Mouse (Mus musculus) lung, postnatal 14 days (tissue): ENCODE results near the gene Ntf3.

Experiments
- DNase-seq: peaks from one replicate; pipeline ENCODE4 v3.0.0; 2021

Ntf3 gene

DNA sequence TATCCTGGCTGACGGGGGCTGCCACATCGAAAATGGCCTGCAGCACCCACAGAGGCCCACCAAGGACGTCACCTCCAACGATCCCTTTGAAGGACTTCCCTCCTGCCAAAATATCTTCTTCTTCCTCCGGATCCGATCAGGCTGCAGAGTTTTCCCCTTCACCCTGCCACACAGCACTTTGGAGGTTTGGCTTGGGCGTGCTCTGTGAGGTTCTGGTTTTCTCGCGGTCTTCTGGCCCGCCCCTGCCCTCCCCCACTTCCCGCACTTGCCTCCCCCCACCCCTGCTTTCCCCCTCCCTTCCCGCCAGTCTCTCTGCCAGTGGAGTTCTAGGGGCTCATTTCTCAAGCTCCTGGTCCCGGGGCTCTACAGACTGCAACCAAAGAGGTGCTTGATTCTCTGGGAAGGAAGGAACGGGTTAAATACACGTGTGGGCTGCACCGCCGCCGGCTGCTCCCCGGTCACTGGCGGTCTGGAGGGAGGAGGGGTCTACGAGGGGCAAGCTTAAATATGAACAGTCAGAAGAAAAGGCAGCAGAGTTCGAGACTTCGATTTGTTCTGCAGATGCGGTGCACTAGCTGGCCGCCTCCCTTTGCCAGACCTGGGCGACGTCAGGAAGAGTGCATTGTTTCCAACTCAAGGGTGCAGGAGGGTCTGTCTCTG is at the start of gene Ntf3:
TSS of gene Ntf3 (minus strand) at position 363 of the 660 bp plus-strand sequence.
- no peak for DNase-seq

DNA sequence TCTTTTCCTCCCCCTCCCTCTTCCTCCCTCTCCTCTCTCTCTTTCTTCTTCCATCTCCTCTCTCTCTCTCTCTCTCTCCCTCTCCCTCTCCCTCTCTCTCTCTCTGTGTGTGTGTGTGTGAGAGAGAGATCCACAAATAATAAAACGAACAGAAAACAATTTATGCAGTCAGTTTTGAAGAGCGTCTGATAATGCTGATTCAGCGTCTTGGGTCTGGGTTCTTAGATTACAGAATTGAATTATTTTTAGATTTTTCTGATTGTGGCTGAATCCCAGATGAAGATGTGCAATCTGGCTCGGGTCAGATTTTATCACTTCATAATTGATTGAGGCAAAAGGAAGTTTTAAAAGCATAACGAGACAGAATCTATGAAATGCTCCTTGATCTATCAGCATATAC is 46.6 kb upstream of the Ntf3 start:
- no peak for DNase-seq

DNA sequence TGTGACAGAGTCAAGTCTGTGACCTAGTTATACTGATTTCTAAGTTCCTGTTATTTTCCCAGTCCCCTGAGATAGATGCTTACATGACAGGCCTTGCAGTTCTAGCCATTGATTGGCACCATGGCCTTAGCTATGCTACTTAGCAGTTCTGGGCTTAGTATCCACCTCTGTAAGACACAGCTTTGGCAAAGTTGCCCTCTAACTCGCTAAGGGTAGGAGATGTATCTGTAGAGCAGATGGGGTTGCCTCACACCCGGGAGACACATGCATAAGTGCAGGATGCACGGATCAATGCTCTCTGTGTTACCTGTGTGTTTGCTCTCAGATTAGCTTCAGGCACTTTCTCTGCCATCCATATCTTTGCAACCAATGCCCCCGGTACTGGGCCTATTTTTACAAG is 36.7 kb upstream of the Ntf3 start:
- no peak for DNase-seq

DNA sequence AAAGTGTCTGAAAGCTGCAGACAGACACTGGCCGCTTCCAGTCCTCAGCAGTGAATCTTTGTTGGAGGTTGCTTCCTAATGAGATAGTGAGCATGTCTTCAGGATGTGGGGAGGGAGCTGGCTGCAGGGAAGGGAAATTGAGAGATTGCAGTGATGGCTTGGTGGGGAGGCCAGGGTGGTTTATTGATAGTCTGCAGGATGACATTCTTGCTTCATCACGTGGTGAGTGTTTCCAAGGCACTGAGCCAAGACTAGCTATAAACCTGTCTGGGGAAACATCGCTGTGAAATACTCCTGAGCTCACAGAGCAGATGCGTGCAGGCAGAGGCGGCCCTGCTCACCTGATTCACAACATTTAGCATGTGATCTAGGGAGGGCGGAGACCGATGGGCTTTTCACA is 36.2 kb upstream of the Ntf3 start:
- no peak for DNase-seq

DNA sequence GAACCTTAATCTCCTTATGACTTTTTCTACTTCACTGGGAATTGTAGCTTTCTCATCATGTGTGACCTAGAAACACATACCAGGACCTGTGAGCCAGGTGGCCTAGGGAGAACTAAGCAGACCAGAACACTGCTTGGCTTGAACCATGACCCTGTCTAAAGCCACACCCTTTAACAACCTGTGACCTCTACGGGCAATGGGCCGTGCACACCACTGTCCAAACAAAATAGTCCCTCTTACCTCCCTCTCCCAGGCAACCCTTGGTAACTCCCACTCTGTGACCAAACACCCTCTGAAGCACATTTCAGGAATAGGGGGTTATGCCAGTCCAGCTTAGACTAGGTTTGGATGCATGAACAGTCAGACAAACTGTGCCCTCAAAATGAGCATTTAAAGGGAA is 35.0 kb upstream of the Ntf3 start:
- DNase-seq: no peak

DNA sequence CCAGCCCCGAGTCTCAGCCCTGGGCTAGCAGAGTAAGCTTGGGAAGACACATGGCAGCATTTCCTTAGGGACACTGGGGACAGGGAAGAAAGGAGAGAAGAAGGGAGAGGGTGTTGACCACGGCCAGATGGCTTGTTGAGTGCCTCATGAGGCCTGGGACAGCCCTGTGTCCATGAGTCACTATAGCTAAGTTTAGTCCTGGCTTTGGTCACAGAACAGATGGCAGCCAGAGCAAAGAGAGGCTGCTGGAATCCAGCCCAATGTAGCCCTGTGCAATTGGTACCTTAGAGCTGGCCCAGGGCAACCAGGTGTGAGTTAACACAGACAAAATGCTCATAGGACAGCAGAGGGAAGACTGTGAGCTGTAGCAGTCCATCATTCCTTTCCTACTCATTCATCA is 33.2 kb upstream of the Ntf3 start:
- DNase-seq: no peak

DNA sequence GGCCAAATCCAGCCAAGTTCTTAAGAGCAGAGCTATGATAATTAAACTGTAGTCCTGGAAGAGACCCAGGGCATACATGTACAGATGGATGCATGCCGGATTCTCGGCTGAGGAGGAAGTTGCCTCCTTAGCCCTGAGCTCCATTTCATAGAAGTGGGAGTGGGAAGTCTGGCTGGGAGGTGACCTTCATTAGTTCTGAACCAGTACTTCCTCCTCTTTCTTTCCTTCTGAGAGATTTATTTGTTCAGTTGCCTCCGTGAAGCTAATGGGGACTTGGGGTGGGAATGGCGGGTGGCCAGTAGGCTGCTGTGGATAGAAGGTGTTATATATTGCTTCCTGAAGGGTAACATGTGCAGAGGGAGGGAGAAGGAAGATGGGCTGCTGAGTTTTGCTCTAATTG is 28.1 kb upstream of the Ntf3 start:
- DNase-seq: no peak

DNA sequence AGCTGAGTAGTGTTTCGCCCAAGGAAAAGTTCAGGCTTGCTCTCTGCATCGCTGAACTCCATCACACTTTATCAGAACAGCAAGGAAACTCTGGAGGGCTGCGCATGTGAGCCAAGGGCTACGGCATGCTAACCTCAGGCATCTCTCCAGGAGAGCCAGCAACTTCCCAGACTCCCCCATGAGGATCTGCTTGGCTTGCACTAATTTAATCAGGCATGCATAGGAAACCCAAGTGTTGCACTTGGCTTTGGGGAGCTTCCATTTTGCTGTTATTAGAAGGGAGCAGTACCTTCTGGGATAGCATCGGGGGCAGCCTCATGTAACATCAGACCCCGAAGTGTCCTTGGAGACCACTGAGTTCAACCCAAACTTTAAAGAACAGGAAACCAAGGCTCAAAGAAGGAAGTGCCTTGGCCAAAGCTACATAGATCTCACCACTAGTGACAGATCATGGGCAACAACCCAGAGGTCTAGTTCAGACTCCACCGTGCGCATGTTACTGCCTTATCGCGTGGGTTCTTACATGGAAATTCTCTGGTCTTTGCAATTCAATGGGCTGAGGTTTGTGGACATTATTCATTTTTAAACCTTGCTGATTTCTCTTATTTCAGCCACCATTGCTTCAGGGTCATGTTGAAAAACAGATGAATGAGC is 23.6 kb upstream of the Ntf3 start:
- DNase-seq: no peak

DNA sequence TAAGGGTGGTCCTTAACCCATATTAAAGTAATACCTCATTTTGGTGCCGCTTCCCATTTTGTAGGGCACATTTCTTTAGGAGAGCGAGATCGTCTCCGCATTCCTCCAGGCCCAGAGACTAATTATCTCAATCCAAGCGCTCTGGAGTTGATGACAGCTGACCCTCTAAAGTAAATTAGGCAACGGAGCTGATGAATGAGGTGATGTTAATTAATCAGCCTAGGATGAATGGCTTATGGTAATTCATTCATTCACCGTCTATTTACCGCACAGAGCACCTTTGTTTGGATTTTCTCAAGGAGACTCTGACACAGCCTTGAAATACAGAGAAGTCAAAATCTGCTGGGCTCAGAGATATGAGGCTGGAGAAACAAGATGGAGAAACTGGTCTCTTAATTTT is 20.7 kb upstream of the Ntf3 start:
- DNase-seq: no peak

DNA sequence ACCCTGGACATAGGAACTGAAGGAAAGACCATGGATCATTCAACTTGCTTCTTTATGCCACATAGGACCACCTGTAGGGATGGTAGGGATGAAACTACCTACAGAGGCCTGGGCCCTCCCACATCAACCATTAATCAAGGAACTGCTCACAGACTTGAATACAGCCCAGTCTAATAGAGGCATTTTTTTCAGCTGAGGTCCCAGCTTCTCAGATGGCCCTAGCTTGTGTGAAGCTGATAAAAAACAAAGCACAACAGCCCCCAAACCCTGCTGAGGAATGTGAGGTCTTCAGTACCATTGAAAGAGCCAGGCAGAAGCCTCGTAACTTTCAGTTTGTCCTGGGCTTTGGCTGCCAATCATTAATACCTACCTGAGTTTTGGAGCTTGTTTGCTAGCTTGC is 19.4 kb upstream of the Ntf3 start:
- DNase-seq: no peak

DNA sequence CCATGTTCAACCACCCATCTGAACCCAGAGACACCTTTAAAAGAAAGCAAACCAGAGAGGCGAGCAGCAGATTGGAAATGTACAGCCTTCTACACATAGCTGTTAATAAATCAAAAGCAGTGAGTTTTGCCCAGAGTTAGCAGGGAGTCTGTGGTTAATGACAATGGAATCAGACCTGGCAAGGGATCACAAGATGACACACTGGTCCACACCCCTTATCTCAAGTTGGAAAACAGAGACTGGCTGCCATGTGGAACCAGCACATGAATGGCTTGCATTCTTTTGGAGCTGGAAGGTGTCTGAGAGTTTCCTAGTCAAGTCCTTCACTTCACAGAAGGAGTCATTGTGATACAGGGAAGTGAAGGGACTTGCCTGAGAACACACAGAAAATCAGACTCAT is 5.4 kb upstream of the Ntf3 start:
- DNase-seq: no peak

DNA sequence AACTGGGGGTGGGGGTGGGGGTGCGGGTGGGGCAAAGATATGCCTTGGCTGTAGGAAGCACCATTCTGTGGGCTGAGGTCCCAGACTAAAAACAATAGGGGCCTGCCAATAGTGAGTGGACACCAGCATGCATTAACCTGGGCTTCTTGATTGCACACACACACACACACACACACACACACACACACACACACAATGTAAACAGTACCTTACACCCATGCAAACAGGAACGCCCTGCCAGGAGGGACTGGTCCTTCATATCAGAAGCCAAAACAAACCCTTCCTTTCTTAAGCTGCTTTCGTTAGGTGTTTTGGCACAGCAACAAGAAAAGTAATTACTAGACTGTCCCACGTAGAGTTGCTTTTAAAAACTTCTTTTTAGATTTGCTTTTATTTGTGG is 4.1 kb upstream of the Ntf3 start:
- DNase-seq: no peak

DNA sequence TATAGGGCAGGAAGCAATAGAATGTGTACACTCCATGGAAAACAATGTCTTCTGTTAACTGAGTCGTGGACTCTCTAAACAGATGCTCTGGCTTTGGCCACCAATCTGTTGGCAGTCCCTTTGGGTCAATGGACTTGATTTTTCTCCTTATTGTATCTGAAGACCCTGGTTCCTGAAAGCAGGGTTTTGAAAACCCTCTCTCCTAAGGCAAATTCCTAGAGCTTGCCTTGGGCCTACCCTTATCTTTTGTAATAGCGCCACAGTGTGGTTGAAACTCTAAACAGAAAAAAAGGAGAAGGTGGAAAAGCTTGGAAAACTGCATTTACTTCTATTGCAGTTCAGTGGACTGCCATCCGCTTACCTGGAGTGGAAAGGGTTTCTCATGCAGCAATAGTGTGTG is 1.0 kb upstream of the Ntf3 start:
- DNase-seq: peak; percentile 60

DNA sequence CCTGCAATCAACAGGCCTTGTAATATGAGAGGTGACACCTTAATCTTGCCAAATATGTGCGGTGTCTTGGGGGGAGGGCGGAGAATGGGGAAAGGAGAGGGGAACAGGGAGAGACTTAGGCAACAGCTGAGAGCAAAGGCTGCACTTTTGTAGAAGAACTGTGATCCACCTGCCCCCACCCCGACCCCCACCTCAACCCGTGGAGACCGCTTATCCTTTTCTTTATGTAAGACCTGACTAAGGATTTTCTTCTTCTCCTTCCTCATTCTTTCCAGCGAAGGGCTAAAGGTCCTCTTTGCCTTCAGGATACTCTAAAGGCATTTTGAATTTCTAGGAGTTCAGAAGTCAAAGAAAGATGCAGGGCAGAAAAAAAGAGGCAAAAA is 489 bp upstream of the Ntf3 start:
- DNase-seq: no peak

DNA sequence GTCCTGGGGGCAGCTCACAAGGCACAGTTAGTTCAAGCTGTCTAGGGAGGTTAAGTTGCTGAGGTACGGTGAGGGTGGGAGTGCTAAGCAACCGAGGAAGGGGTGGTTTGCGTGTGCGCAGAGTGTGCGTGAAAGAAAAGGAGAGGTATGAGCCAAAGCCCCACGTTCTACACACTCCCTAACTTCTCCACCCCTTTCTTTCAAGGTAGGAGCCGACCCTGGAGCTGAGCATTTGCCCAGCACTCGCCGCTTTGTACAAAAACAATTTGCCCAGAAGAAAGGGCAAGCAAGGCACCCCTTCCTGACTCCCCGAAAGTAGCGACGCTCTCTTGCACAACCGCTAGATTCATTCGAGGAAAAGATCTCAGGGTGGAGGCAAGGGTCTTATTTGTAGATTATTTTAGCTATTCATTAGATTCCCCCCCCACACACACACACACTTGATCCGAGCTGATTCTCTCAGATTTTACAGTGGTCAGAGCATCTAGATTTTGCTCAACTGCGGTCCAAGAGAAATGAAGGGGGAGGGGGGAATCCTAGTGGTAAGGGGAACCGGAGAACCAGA is 1.0 kb downstream of the Ntf3 start:
- DNase-seq: no peak

DNA sequence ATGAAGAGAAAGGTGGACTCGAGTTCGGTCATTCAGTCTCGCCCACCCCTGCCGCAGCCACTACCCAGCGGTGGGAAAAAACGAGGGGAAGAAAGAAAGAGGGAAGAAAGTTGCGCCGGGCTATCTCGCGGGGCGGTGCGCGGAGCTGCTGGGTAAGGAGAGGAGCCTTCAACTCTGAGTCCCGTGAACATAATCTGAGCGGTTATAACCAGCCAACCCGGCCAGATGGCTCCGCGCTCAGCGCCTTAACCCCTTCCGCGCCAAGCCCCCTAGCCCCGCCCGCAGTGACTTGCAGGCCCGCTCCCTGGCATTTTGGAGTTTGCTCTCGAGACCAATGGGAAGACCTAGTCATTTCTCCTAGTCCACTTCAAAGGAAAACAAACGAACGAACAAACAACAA is 1.9 kb downstream of the Ntf3 start:
- DNase-seq: no peak

DNA sequence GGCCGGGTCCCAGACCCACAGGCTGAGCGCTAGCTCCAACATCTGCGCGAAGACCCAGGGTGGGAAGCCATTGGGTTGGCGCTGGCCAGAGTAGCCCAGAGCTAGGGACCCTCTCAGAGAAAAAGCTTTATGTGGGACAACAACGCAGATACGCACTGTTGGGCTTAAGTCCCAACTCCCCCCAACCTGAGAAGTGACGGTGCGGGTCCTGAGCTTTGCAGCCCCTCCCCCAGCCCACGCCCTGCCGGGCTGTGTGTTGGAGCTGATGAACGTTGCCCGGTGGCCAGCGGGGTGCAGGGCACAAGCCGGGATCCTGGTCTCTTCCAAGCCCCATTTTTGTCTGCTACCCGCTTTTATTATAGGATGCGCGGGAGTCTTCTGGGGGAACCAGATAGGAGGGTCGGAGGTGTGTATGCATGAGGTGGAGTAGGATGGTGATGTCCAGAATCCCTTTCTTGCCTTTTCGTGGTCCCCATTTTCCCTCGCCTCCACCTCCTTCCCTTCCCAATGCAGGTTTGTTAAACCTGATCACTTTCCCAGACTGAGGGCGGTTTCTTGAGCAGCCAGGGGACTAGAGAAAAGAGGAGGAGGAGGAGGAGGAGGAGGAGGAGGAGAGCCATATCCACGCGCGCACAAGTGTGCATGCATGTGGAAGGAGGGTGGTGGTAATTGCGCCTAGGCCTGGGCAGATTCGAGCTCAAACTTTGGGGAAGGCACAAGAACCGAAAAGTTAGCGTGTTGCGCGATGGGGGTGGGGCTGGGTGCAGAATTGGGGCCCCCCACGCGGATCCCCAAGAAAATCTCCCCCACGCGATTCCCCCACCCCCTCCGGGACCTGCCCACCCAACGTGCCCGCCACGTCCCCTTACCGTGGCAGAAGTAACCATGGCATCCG is 2.6 kb downstream of the Ntf3 start:
- DNase-seq: no peak

DNA sequence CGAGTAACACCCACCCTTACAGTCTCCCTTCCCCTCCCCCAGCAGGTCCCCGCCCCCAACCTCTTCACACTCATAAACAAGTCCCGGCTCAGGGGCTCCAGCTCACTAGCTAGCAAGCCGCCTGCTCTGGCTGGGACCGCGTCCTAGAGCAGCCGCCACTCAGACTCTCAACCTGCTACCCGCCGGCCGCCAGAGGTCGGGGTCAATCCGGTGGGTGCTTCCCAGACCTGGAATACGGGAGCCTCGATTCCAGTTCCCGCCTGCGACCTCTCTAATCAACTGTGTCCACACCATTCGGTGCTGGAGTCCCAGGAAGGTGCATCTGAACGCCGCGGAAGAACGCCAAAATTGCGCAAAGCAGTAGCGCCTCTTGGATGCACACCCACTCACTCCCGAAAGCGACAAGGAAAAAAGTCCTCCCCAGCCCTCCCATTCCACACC is 3.5 kb downstream of the Ntf3 start:
- peak; percentile 45 for DNase-seq

DNA sequence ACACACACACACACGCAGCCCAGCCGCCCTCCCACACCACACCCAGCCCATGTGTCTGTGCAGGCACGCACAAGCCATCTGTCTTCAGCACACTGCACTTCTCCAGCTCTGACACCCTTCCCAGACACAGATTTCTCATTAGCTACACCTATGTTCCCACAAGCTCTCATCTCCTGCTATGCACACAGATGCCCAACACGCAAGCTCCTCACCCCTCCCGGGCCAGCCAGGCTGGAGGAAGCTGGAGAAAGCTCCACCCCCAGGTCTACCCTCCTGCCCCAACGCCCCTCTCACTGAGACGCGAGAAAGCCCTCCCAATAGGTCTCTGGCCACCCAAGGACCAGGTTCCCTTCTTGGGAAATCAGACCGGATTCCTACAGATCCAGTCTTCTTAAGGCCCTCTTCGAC is 4.4 kb downstream of the Ntf3 start:
- DNase-seq: no peak

DNA sequence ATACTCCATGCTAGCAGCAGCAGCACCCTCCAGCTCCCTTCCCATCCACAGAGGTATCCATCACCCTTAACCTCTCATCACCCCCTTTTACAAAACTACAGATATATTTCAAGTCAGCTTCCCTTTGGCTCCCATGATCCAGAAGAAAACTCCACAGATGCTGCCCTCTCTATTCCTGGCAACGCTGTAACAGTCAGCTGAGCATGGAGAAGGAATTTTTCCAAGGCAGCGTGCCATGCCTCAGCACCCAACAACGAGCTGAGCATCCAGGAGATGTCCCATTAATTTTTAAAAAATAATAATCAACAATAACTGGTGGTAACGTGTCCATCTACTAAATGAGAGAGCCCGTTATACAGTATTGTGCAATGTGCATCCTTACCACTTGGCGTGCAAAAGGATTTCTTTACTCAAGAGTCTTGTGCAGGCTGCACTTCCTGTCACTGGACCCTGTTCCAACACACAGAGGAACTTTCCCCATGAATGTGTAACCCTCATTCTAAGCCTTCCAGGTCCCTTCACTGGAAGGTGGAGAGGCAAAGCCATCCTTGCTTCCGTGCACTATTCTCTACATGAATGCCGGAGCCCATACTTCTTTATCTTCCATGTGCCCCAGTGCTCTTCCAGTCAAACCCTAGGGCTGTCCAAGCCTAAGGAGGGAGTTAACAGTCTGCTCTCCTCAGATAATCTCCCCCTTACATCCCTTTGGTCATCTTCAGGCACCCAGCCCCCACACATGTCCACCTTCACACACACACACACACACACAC is 5.0 kb downstream of the Ntf3 start:
- DNase-seq: no peak

DNA sequence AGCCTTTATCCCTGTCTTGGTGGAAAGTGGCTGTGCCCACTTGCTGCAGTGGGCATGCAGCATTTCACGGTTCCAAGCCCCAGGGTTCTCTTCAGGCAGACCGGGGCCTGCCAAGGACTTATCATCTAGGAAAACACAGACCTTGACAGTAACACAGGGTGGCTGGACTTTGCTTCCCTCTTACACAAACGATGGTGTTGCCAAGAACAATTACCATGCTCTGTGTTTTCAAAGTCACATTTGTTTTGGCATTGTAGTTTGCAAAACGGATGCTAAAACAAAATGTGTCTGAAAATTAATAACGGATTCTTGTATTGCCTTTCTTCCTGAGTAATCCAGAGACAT is 6.7 kb downstream of the Ntf3 start:
- DNase-seq: no peak

DNA sequence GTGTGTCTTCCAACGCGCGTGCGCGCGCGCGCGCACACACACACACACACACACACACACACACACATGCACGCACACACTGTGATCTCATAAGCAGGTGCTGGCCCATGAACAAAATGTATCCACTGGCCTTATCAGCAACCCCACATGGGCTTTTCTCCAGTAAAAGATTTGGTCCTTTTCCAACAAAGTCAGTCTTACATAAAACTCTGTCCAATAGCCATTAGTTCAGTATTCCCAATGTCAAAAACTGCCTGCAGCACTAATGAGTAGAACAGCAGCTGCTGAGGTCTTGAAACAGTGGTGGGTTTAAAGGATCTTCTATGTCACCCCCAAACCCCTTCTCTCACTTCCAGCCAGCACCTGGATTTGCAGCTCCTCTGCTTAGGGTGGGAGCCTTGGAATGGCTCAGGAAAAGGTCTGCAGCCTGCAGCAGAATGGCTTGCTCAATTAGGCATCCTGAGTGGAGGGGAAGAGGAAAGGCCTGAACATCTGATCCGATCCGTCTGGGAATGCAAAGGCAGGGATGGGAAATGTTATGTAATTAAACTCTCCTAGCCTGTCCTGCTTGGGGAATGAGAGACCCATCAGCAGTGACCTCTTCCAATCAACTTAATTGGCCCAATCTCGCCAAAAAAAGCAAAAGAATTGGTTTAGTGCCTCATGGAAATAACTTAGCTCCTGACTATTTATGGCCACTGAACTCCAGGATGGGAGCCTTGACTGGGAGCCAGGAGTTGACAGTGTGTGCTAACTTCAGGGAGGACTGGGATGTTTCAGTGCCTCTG is 7.2 kb downstream of the Ntf3 start:
- no peak for DNase-seq
